Mouse (Mus musculus) G1E (cell line): ENCODE results near the gene Wdr83.

ENCODE experiments used
- CTCF ChIP-seq: IDR thresholded peaks from 2 replicates; pipeline ENCODE4 v1.5.1; 2012; ENCODE audit warnings: low read depth, low read length, inconsistent platforms, mixed read lengths
- GATA2 ChIP-seq: IDR thresholded peaks from 2 replicates; pipeline ENCODE4 v1.6.1; 2012; ENCODE audit warnings: low read depth, low read length, inconsistent platforms, borderline replicate concordance
- TAL1 ChIP-seq: conservative IDR thresholded peaks from 2 replicates; pipeline ENCODE4 v1.6.1; 2012; ENCODE audit warnings: low read depth, low read length, inconsistent platforms, mixed read lengths

DNA sequence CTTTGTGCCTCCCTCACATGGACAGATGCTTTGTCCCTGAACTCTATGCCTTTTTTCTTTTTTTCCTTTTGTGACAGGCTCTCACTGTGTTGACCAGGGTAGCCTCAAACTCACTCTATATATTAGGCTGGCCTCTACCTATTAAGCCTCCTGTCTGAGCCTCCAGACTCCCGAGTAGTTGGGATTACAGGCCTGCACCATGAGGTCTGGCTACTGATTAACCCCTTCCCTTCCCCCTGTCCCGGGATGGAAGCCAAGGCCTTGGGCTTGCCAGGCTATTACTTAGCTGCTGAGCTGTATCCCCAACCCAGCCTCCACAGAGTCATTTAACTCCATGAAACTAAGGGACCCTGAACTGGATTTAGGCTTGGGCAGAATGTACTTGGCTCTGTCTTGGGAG lies 15.9 kb downstream of the Wdr83 start:
- TF ChIP-seq TAL1 (no peak), GATA2 (no peak), CTCF (no peak)
